Mouse (Mus musculus) right cerebral cortex, adult 2 months (tissue): ENCODE measurements at regions not wholly inside any gene's neighbourhood (a gene's known extent, or its start where the extent isn't known, plus 50 kb on each side); places are given as distances from the start of the nearest gene placed in this dataset.

ENCODE experiments used
- DNase-seq, 2 experiments: peaks; one replicate each; pipeline ENCODE4 v3.0.0; 2021 to 2022; ENCODE audit warnings: low spot score in 2 of 2

DNA sequence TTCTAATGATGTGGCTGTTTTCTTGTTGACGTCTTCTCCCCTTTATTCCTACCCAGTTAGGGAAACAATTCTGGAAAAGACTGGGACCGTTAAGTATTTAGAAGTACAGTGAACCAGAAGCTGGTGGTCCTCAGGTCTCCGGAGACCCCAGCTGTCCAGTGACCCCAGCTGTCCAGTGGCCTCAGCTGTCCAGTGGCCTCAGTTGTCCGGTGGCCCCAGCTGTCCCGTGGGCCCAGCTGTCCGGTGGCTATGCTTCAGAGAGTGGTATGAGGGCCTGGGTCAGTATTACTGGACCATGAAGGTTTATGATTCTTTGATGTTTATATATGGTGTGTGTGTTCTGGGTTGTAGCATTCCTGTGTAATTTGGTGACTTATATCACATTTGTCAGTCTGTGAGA, 186.6 kb downstream of the Zfp326 start:
- DNase-seq: no peak

- no peak for DNase-seq
These were observed 180.3 kb downstream of the Zfp326 start for GRCm38 (mm10) chr5:106056631-106057030.

GRCm38 (mm10) chr5:106055221-106055620, 178.9 kb downstream of the Zfp326 start:
- peak in 1 of 2 experiments; percentile 18 for DNase-seq

DNA sequence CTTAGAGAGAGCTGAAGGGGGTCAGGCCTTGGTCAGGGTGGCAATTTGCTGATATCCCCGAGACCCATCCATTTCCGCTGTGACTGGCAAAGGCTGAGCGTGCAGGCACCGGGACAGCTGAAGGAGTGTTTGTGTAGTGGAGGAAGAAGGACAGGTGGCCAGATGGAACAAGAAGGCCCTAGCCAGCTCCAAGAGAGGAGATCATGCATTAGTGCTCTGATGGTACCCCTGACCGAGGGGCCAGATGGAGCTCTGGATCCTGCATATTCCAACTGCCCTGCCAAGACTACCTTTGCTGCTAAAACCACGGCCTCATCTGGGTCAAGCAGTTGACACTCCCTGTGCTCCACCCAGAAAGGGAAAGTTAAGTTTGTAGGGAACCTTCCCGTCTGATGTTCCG, 174.7 kb downstream of the Zfp326 start:
- no peak for DNase-seq

DNA sequence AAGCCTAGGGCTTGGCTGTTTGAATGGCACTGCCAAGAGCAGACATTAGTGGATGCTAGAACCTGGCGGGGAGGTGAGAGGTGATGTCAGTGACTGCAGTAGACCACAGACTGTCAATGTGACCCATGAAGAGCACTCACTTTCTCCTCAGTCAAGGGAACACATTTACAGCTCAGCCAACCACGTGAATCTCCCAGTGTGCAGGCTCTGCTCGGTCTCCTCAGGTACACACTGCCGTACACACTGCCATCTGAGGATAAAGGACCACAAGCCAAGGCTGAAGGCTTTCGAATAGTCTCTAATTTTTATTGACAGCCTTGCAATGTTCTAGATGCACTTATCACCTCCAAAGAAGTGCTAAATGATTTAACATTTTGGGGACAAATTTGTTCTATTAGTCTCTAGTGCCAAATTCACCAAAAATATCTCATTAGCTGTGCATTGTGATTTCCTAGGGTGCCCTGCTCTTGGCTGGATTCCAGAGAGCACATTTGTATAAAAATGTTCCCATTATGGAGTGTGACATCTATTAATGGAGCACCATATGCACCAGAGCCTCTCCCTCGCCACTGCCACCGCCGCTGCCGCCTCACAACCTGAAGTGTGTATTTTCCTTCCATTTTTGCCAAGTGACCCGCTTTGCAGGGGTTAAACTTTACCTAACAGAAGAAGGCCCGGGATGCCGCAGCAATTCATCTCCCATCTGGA, 168.7 kb downstream of the Zfp326 start:
- peak in 1 of 2 experiments; percentile 17 for DNase-seq

- DNase-seq: no peak
These were observed 162.0 kb downstream of the Zfp326 start for GRCm38 (mm10) chr5:106038321-106038720.

GRCm38 (mm10) chr5:106036176-106036575, 159.8 kb downstream of the Zfp326 start:
- no peak for DNase-seq

GRCm38 (mm10) chr5:106032956-106033355, 156.6 kb downstream of the Zfp326 start:
- no peak for DNase-seq

DNA sequence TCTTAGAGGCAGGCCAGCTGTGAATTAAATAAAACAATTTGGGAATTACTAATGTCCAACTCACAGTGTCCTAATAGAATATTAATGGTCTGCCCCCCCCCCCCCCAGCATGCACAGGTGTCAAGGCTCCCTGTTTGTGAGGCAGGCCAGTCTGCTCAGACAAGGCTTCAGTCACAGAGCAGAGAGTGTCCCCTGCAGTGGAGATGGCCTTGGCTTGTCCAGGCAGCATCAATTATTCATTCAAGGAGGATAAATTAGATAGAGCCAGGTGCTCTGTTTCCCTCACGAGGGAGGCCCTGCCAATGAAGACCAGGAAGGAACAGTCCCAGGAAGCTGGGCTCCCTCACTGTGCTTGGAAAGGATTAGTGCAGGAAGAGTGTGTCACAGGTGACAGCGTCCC, 150.5 kb downstream of the Zfp326 start:
- no peak for DNase-seq

GRCm38 (mm10) chr5:106004292-106004917, 128.0 kb downstream of the Zfp326 start:
- no peak for DNase-seq

GRCm38 (mm10) chr5:106003321-106004291, 127.2 kb downstream of the Zfp326 start:
- DNase-seq: no peak

- peak; percentile 24 to 31 for DNase-seq
These were observed 126.0 kb downstream of the Zfp326 start for GRCm38 (mm10) chr5:106002330-106002729.

DNA sequence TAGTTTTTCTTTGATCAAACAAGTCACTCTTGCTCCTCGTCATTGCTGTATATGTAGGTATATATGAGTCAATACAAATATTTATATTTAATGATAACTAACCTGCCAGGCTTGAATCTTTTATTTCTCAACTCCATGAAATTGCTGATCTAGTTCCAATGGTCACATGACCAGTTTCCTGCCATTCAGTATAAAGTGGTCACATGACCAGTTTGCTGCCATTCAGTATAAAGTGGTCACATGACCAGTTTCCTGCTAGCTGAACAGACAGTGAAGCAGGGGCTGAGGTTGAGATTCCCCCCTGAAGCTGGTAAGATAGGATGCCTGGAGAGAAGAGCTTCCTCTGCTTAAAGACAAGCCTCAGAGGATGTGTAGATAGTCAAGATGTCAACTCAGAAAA, 117.9 kb downstream of the Zfp326 start:
- no peak for DNase-seq

DNA sequence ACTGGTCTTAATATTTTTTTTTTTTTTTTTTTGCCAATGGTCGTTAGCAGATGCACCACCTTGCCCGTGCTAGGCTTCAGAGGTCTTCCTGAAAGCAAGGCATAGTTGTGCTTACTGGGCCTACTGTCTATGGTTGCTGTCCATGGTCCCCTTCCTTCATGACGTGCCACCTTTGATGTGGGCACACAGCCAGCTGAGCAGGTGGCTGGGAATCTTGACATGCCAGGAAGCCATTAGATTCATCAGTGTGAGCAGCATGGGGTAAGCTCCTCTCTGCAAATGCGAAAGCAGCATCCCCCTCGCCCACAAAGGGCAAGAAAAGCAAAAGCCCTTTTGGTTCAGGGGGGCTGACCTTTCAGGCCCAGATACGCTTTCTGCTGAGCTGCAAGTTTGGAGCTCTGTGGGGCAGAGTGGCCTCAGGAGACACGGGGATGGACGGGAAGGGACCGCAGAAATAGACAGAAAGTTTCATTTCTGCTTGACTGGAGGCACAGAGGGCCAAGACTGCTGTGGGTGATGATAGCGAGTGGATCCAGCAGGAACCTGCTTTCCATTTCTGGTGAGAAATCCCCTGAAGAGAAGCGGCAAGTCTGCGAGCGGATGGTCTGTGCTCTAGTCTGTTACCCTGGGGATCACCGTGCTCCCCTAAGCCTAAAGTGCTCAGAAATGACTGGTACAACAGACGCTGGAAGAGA, 116.8 kb downstream of the Zfp326 start:
- DNase-seq: no peak

GRCm38 (mm10) chr5:105990777-105991176, 114.4 kb downstream of the Zfp326 start:
- no peak for DNase-seq

DNA sequence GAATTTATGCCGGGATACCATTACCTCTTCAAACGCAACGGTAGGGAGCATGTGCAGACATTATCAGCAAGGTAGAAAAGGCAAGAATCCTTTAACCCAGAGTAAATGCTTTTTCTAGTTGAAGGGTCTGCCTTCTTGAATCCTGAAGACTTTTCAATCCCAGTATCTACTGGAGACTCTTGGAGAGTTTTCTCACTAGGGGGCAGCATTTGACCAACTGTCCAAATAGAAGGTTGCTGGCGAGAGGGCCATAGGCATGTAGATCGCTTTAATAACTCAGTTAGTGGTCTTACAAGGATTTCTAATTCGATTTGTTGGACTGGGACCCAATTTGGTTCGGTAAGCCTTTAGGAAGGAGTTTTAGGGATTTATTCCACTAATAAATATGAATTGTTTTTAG, 110.0 kb downstream of the Zfp326 start:
- DNase-seq: peak; percentile 60 to 67

DNA sequence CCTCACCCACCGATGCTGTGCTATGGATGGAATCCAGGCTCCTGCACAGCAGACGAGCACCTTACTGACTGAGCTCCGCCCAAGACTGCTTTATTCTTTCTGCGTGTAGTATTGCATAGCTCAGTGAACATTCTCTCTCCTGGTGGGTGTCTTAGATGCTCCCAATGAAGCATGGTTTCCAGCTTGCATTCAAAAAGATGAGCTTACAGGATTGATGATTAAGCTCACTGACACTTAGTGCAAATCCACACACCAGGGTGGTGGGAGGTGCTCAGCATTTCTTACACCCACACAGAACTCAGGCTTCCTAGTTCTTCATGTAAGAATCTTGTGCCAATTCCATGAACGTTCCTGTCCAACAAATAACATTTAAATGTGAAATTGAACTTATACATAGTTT, 106.8 kb downstream of the Zfp326 start:
- peak in 1 of 2 experiments; percentile 36 for DNase-seq

DNA sequence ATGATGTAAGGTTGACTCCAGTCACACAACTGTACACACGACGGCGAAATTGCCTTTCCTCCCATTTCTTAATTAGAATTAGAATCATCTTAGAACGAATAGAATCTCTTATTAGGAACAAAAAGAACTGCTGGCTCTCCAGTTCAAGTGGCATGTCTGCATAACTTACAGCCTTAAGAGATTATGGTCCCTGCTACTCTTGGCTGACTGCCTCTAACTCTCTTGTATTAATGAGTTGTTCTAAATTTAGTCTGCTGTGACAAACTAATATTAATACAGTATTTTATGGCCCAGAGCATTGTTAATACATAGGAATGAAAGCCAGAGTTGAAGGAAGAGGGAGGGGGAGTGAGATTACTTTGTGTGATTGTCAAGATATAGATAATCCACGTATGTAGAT, 100.4 kb downstream of the Zfp326 start:
- DNase-seq: no peak

DNA sequence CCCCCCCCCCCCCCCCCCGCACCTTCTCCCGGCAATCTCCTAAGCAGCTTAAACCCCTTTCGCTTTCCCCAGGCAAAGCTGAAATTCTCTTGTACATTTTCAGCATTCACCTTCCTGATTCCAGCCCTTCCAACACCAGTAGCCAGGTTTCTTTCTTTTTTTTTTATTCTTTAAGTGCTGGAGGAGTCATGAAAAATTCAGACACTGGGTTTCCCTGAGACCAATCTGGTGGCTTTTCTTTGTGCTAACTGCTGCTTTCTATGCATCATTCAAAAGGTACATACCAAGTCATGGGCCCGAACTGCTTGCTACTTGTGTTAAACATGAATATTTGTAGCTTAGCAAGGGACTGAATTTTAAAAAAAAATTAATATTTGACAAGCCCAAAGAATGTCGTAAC, 99.7 kb downstream of the Zfp326 start:
- no peak for DNase-seq

GRCm38 (mm10) chr5:105975275-105976011, 99.1 kb downstream of the Zfp326 start:
- DNase-seq: no peak

DNA sequence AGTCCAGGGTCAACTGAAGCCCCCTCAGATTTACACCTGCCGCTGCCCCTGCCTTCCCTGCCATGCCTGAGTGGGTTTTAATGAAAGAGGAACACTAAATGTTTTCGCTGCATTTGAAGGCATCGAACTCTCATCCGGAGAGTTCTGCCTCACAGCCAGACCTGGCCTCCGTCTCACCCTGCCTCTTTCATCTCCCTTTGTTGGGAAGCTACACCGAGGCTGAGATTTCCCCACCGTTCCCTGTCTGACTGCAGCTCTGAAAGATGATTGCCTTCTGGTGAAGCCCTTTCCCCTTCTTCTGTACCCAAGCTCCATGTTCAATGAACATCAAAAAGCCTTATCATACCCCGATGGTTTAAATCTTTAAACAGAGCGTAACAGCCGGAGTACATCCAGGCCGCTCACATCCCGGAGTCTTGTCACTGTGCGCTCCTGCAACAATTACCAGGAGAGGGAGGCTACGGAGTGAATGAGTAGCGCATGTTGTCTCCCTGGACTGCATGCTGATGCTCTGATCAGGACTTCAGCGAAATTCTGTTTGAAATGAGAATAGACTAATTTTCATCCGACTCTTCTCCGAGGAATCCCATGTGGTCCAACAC, 98.3 kb downstream of the Zfp326 start:
- DNase-seq: no peak
